Mouse (Mus musculus) neural tube, embryonic 11.5 days (tissue): Measurements from ENCODE around the gene Tgfbr3. TPM values are rescaled to one million over a fixed set of nuclear protein-coding genes. Genes with fewer than 3 reads are reported as not detected.

Experiments used
- ATAC-seq: fragments of 200-750 bp; cut with Nextera tagmentation; 2 replicates; pipeline ENCODE4 v1.8.0; 2017; ENCODE audit warnings: moderate number of reproducible peaks, mild to moderate bottlenecking, moderate TSS enrichment, moderate library complexity; ENCODE audit not compliant: insufficient read depth, low FRiP score, low TSS enrichment
- DNase-seq: peaks from one replicate; pipeline ENCODE4 v3.0.0-alpha.2; 2015; ENCODE audit warnings: low spot score
- H3K27ac ChIP-seq: fragments of 300-500 bp; sonication (generic); 2 replicates; pipeline ENCODE4 v1.5.1; 2014; ENCODE audit warnings: low read depth, mild to moderate bottlenecking, low read length
- H3K27me3 ChIP-seq: fragments of 300-500 bp; sonication (generic); 2 replicates; pipeline ENCODE4 v1.6.1; 2014; ENCODE audit warnings: mild to moderate bottlenecking, low read length, mixed read lengths; ENCODE audit not compliant: control insufficient read depth, insufficient read depth
- H3K36me3 ChIP-seq: fragments of 300-500 bp; sonication (generic); 2 replicates; pipeline ENCODE4 v1.6.1; 2014; ENCODE audit warnings: mild to moderate bottlenecking, low read length, moderate library complexity, mixed read lengths; ENCODE audit not compliant: control insufficient read depth, insufficient read depth
- H3K4me1 ChIP-seq: fragments of 300-500 bp; sonication (generic); 2 replicates; pipeline ENCODE4 v1.6.1; 2014; ENCODE audit warnings: low read length, mixed read lengths; ENCODE audit not compliant: control insufficient read depth, insufficient read depth
- H3K4me2 ChIP-seq: fragments of 300-500 bp; sonication (generic); 2 replicates; pipeline ENCODE4 v1.6.1; 2014; ENCODE audit warnings: low read depth, mild to moderate bottlenecking, moderate library complexity
- H3K4me3 ChIP-seq: fragments of 300-500 bp; sonication (generic); 2 replicates; pipeline ENCODE4 v1.5.1; 2014; ENCODE audit warnings: low read depth, low read length
- H3K9ac ChIP-seq: fragments of 300-500 bp; sonication (generic); 2 replicates; pipeline ENCODE4 v1.6.1; 2014; ENCODE audit warnings: mild to moderate bottlenecking, low read length
- H3K9me3 ChIP-seq: fragments of 300-500 bp; sonication (generic); 2 replicates; pipeline ENCODE4 v1.6.1; 2016; ENCODE audit warnings: low read length; ENCODE audit not compliant: control insufficient read depth
- WGBS: fragments of 180-500 bp; shearing (Covaris S2); extraction: QIAGEN DNeasy Blood & Tissue Kit; methylation state at CpG from one replicate; pipeline ENCODE4 v1.1.7; 2014; 5-methylcytosine and 5-hydroxymethylcytosine counted together
- polyA plus RNA-seq: library from polyadenylated mRNA; unstranded; fragments of >200 nt; fragmentation: Nextera tagmentation; extraction: Ambion mirVana; gene quantifications from 2 replicates; pipeline ENCODE4 v1.2.1, GENCODE M21; 2014

Gene Tgfbr3
- polyA plus RNA-seq, 1 experiment from 2014 or later = 8.2 TPM

DNA sequence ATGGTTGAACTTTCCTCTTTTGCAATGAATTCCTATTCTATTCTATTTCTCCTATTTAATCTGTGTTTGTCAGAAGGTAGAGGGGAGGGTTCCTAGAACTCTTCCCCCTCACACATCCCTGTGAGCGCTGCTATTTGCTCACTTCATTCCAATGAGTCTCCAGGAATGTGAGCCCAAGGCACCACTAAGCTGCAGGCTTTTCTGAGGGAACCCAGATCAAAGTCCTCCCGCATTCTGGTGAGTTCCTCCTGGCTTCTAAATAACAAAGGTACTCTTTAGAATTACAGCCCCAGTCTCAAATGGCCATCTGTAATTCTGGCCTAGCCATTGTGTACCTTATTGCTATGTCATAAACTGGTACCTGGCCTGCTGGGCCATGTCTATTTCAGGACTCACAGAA lies 72.3 kb downstream of the Tgfbr3 start:
- DNase-seq (no peak), ATAC-seq (no peak)
- peaks cover 9% of the 10 kb centered on the region for H3K4me1 ChIP-seq
- H3K4me3 ChIP-seq = no peak overlapping the region
- H3K27me3 ChIP-seq = no peaks in the 10 kb centered on the region
- 21% methylated on average over 2 of the region's 2 CpGs for WGBS
- H3K27ac ChIP-seq = no peak overlapping the region
- H3K9me3 ChIP-seq = no peaks in the 10 kb centered on the region
- no peaks in the 10 kb centered on the region for H3K36me3 ChIP-seq
- no peak overlapping the region for H3K9ac ChIP-seq
- no peak overlapping the region for H3K4me2 ChIP-seq

DNA sequence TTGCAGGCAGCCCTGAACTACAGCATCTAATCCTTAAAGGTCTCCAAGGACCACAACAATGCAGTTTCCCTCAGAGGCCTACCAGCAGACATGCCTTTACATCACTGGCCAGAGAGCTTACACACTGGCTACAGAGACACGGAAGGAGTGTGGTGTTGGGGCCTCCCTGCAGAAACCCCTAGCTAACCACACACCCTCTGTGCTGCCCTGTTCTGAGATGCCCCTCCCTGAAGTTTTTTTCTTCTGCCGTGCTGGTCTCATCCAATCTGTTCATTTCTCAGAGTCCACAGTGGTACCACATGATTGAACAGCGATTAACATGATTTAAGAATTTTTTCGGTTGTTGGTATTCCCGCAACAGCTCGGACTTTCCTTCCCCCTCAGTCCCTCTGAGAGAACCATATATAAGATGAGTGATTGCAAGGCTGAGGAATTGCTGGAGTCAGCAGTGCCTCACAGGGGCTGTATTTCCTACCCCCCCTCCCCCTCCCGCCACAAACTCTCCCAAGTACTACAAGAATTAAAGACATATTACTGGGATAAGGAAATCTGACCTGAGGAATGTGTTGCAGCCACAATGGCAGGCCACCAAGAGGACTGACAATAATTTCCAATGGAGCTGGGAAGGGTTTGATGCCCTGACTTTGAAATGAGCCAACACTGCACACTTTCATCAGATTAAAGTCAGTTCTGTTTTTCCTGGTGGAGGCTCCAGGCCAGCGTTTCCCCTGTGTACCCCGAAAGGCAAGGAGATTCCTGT lies 75.9 kb downstream of the Tgfbr3 start:
- Histone ChIP-seq H3K4me1 (no peaks in the 10 kb centered on the region), H3K4me3 (no peak overlapping the region)

DNA sequence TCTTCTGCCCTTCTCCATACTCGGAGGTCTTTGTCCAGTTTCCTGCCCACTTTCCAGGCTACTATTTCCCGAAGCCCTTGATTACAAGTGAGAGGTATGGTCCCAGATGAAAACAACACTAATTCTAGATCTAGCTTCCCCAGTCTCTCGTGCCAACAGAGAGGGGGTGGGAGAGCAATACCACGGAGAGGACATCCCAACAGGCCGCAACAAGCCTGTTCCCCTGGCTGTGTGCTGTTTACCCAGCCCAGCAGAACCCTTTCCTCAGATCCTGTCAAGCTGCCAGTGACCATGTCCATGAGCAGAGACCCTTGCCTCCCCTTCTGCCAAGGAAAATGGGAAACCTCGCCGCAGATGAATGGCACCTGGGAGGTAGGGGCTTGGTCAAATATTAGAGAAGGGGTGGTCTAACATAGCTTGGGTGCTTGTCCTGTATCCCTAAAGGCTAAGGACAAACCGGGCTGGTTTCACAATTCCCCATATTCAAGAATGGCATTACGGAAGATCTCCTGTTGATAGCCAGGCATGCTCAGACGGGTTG lies 77.5 kb downstream of the Tgfbr3 start:
- Histone ChIP-seq H3K4me1 (no peaks in the 10 kb centered on the region), H3K36me3 (no peaks in the 10 kb centered on the region), H3K4me3 (no peak overlapping the region), H3K9ac (no peak overlapping the region), H3K27me3 (no peaks in the 10 kb centered on the region), H3K27ac (no peak overlapping the region), H3K9me3 (no peaks in the 10 kb centered on the region), H3K4me2 (no peak overlapping the region)
- WGBS = 86% methylated on average over 10 of the region's 10 CpGs
- DNase-seq (no peak), ATAC-seq (no peak)

More for the DNA sequence above, 75.9 kb downstream of the Tgfbr3 start:
- H3K27ac ChIP-seq = no peak overlapping the region
- no peaks in the 10 kb centered on the region for H3K36me3 ChIP-seq
- H3K9ac ChIP-seq = no peak overlapping the region
- H3K27me3 ChIP-seq = no peaks in the 10 kb centered on the region
- DNase-seq = no peak
- H3K4me2 ChIP-seq = no peak overlapping the region
- WGBS = 81% methylated on average over 9 of the region's 9 CpGs
- no peaks in the 10 kb centered on the region for H3K9me3 ChIP-seq
- ATAC-seq = no peak

DNA sequence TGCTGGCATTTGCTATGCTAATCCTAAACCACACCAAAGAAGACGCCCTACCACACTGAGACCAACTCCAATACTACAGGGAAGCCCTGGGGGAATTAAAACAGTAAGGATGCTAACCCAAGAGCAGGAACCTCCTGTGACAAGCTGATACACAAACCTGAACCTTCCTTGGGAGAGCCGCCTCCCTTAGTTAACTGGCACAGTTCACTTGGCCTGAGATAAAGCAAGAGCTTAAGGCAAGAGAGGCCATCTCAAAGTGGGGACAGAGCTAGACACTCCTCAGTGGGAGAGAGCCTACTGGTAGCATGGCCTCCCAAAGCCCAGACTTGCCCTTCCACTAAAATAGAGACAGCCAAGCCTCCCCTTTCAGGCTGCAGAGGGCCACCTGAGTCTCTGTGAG lies 79.4 kb downstream of the Tgfbr3 start:
- H3K9ac ChIP-seq = no peak overlapping the region
- no peaks in the 10 kb centered on the region for H3K9me3 ChIP-seq
- H3K4me3 ChIP-seq = no peak overlapping the region
- ATAC-seq (no peak), DNase-seq (no peak)
- H3K4me1 ChIP-seq = no peaks in the 10 kb centered on the region
- no peaks in the 10 kb centered on the region for H3K36me3 ChIP-seq
- no peaks in the 10 kb centered on the region for H3K27me3 ChIP-seq
- no peak overlapping the region for H3K4me2 ChIP-seq
- no peak overlapping the region for H3K27ac ChIP-seq
- WGBS = 92% methylated on average over 2 of the region's 2 CpGs

DNA sequence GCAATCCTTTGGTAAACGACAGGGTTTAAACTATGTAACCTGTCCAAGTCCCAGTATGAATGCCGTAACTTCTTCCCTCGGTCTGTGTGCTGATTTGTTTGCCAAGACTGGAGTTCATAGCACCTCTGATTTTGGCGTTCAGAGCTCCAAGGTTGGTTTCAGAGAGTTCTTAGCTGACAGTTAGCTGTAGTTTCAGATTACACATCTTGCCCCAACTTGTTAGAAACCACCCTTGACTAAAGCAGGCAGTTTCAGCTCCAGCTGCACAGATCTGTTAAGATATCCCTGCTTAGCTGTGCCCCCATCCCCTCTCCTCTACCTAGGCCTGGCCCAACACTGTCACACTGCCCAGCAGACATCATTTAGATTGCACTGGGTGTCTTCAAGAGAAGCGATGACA lies 81.5 kb downstream of the Tgfbr3 start:
- Histone ChIP-seq H3K4me1 (peaks cover under 1% of the 10 kb centered on the region; the same call in 1 of the 2 replicates), H3K4me2 (no peak overlapping the region), H3K36me3 (no peaks in the 10 kb centered on the region), H3K4me3 (no peak overlapping the region), H3K9me3 (no peaks in the 10 kb centered on the region), H3K9ac (no peak overlapping the region), H3K27me3 (no peaks in the 10 kb centered on the region), H3K27ac (peak overlapping the region; percentile 14; the same call in 1 of the 2 replicates)
- no peak for ATAC-seq
- 72% methylated on average over 5 of the region's 5 CpGs for WGBS
- no peak for DNase-seq

DNA sequence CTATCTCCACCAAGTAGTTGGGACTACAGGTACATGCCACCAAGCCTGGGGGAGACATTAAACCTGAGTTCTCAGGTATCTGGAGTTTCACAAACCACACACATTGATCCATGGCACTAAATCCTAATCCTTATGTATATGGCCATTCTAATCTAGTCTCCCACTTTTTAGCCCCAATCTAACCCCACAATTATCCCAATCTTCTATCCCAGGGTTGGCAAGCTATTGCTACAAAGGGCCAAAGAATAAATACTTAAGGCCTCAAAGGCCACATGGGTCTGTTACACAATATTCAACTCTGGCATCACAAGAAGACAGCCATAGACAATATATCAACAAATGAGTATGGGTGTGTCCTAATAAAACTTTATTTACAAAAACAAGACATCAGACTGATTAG lies 85.1 kb downstream of the Tgfbr3 start:
- Histone ChIP-seq H3K36me3 (no peaks in the 10 kb centered on the region), H3K27me3 (no peaks in the 10 kb centered on the region), H3K27ac (no peak overlapping the region), H3K9ac (no peak overlapping the region), H3K9me3 (no peaks in the 10 kb centered on the region), H3K4me2 (no peak overlapping the region), H3K4me1 (peaks cover 10% of the 10 kb centered on the region; the same call in 1 of the 2 replicates), H3K4me3 (no peak overlapping the region)
- no peak for ATAC-seq
- DNase-seq = no peak

DNA sequence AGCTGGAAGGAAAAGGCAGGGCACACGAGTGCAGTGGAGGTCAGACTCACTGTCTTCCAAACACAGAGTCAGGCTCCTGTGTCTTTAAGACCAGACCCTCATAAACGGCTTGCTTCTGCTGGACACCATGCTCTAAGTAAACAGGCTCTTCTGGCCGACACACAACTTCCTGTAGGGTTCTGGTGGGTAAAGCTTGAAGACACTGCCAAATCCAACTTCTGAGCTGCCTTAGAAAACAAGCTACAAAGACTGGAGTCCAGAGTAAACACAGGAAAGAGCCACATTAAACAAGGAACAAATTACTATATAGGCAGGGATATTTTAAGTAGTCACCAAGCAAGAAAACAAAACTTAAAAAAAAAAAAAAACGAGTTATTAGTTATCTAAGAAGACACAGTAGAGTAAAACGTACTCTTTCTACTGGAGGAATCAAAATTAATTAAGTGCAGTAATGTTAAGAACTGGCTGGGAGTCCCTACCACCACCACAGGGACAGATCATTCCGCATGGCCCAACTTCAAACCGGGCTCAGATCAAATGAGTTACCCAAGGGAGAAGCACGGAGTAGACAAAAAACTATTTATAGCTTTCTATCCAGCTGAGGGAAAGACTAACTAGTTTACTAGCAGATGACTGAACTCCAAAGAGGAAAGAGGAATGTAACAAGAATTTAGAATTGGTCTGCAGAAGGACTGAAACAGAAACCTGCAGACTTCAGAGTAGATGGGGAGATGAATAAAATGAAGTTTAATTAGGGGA lies 86.4 kb downstream of the Tgfbr3 start:
- H3K27ac ChIP-seq = 0 out of 2 replicates have a peak overlapping the region, but pooled peaks have one; percentile 34
- H3K36me3 ChIP-seq = no peaks in the 10 kb centered on the region
- H3K9me3 ChIP-seq = no peaks in the 10 kb centered on the region
- H3K9ac ChIP-seq = no peak overlapping the region
- no peaks in the 10 kb centered on the region for H3K27me3 ChIP-seq
- no peak overlapping the region for H3K4me2 ChIP-seq
- H3K4me1 ChIP-seq = peaks cover 10% of the 10 kb centered on the region; the same call in 1 of the 2 replicates
- DNase-seq (no peak), ATAC-seq (no peak)
- no peak overlapping the region for H3K4me3 ChIP-seq
- WGBS = 41% methylated on average over 8 of the region's 8 CpGs

DNA sequence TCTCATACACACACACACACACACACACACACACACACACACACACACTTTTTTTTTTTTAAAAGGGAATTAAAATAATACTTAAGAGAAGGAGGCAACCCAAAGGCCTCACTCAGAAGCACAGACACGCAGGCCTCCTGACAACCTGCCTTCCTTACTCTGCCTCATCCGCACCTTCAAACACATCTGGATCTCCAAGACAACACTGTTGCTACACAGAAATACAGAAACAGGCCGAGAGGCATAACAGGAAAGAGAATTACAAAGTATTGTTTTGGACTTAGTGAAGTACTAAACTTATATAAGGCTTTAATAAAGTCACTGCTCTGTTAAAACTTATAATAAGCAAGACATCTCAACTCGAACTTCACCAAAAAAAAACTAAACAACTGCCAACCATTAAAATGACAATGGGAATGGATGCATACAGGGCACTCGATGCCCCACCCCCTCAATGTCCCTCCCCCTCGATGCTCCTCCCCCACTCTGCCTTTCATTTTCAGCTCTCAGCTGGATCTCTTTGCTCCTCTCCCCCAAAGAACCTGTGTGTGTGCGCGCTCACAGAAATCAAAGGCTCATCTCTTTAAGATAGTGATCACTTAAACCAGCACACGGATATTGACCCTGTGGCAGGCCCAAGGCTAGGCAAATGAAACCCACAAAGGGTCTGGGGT lies 87.8 kb downstream of the Tgfbr3 start:
- 64% methylated on average over 9 of the region's 9 CpGs for WGBS
- peaks cover 10% of the 10 kb centered on the region; the same call in 1 of the 2 replicates for H3K4me1 ChIP-seq

More for the DNA sequence above, 87.8 kb downstream of the Tgfbr3 start:
- Histone ChIP-seq H3K4me2 (no peak overlapping the region), H3K9me3 (no peaks in the 10 kb centered on the region), H3K36me3 (no peaks in the 10 kb centered on the region), H3K4me3 (no peak overlapping the region), H3K27me3 (no peaks in the 10 kb centered on the region), H3K27ac (no peak overlapping the region), H3K9ac (no peak overlapping the region)
- no peak for ATAC-seq
- no peak for DNase-seq
